In the genomic region with DNA sequence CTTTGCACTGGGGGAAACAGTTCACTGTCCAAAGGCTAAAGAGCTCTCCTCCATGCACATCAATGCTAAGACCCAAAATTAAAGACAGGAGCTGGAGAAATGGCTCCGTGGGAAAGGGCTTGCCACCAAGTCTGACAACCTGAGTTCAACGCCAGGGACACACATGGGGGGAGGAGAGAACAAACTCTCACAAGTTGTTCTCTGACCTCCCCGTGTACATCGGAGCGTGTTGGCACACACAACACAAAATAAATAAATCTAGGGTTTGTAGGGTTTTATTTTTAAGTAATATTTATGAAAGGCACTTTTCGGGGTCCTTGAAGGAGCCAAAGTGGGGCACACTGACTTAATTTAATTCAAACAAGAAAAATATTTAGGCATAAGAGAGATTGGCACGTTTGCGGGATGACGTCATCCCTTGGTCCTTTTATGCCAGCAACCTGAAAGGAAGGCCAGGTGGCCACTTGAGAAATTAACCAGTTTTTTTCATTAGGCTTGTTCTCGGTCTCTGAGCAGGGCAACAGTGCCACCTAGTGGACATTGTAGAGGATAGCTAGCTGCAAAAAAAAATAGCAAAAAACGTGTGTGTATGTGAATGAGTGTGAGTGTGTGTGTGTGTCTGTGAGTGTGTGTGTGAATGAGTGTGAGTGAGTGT, we compare ENCODE assay signal across 9 mouse cellular contexts. TPM values are rescaled to one million over a fixed set of nuclear protein-coding genes. Genes with fewer than 3 reads are reported as not detected.
A peak's percentile ranks its signal among the peaks of the same experiment; 100 is the strongest.
DNase-seq lines count a peak whose midpoint lies in the region; ATAC-seq and TF ChIP-seq lines count a peak whose summit lies in the region.
"Had no signal": no experiment of that assay in that cellular context is flagged by ENCODE, and none has a peak within 500 bp of the region (broad histone marks: within the 10 kb centered on the region; RNA-seq: fewer than 3 reads in every experiment).

No protein-coding gene starts in this region.

- TF ChIP-seq CTCF in hindbrain, postnatal 0 days (IDR thresholded peaks at IDR 0.05; ENCODE audit: low read depth): peak; percentile 96
- TF ChIP-seq CTCF in lung, postnatal 0 days (IDR thresholded peaks at IDR 0.05): peak; percentile 91

- no peak for TF ChIP-seq EP300 in lung, postnatal 0 days (IDR thresholded peaks at IDR 0.05)

- H3K9me3 ChIP-seq in embryonic facial prominence, embryonic 10.5 days: no peaks in the 10 kb centered on the region
- no peaks in the 10 kb centered on the region for H3K9me3 ChIP-seq in hindbrain, postnatal 0 days (ENCODE audit: low read length)
- no peaks in the 10 kb centered on the region for H3K9me3 ChIP-seq in lung, postnatal 0 days (ENCODE audit: low read length)
- H3K9me3 ChIP-seq: limb, embryonic 15.5 days had no signal

- no peak overlapping the region for H3K4me2 ChIP-seq in hindbrain, postnatal 0 days (ENCODE audit: low read depth, low read length)
- no peak overlapping the region for H3K4me2 ChIP-seq in lung, postnatal 0 days (replicated peaks; ENCODE audit: low read depth, low read length)
- H3K4me2 ChIP-seq: limb, embryonic 15.5 days had no signal

- H3K4me1 ChIP-seq in embryonic facial prominence, embryonic 10.5 days: peaks cover 8% of the 10 kb centered on the region
- no peaks in the 10 kb centered on the region for H3K4me1 ChIP-seq in hindbrain, postnatal 0 days (ENCODE audit: insufficient read depth, low read length)
- no peaks in the 10 kb centered on the region for H3K4me1 ChIP-seq in lung, postnatal 0 days (ENCODE audit: insufficient read depth, low read depth, low read length)
- H3K4me1 ChIP-seq: limb, embryonic 15.5 days had no signal

- no peak overlapping the region for H3K4me3 ChIP-seq in embryonic facial prominence, embryonic 10.5 days
- H3K4me3 ChIP-seq in hindbrain, postnatal 0 days (ENCODE audit: low read length): no peak overlapping the region
- H3K4me3 ChIP-seq in lung, postnatal 0 days (ENCODE audit: low read depth, low read length): no peak overlapping the region
- H3K4me3 ChIP-seq: limb, embryonic 15.5 days had no signal

- 41% methylated on average over 11 of the region's 11 CpGs for WGBS in embryonic facial prominence, embryonic 10.5 days
- 36% methylated on average over 11 of the region's 11 CpGs for WGBS in hindbrain, postnatal 0 days
- WGBS in lung, postnatal 0 days: 13% methylated on average over 11 of the region's 11 CpGs

- peak; percentile 59; the same call in 1 of the 2 replicates for ATAC-seq in hindbrain, postnatal 0 days
- ATAC-seq in lung, postnatal 0 days: peak; percentile 49

- H3K27me3 ChIP-seq in embryonic facial prominence, embryonic 10.5 days (replicated peaks; ENCODE audit: low read depth, poor library complexity, severe bottlenecking): no peaks in the 10 kb centered on the region
- no peaks in the 10 kb centered on the region for H3K27me3 ChIP-seq in hindbrain, postnatal 0 days (ENCODE audit: insufficient read depth, low read length)
- H3K27me3 ChIP-seq in lung, postnatal 0 days (replicated peaks; ENCODE audit: insufficient read depth, low read length): no peaks in the 10 kb centered on the region
- no peaks in the 10 kb centered on the region for H3K27me3 ChIP-seq in splenic B cell, adult 2 months (ENCODE audit: control insufficient read depth, insufficient read depth, low read length, poor library complexity, severe bottlenecking)
- H3K27me3 ChIP-seq: limb, embryonic 15.5 days had no signal

- DNase-seq in heart, adult 11 months: peak; percentile 80
- no peak for DNase-seq in heart, adult 9 months (ENCODE audit: low spot score in 2 of 2)
- peak; percentile 85 for DNase-seq in 3T3-L1 (ENCODE audit: low read depth, low spot score)
- peak; percentile 44 for DNase-seq in adrenal gland, postnatal 25 days
- peak; percentile 74 for DNase-seq in embryonic facial prominence, embryonic 10.5 days (ENCODE audit: low spot score)
- peak; percentile 94 for DNase-seq in hindbrain, postnatal 0 days (ENCODE audit: low spot score)
- DNase-seq in lung, postnatal 0 days (ENCODE audit: low spot score): peak; percentile 86
- DNase-seq in splenic B cell, adult 2 months (ENCODE audit: low read depth, low spot score): peak; percentile 60

- H3K27ac ChIP-seq in embryonic facial prominence, embryonic 10.5 days (replicated peaks): no peak overlapping the region
- no peak overlapping the region for H3K27ac ChIP-seq in hindbrain, postnatal 0 days
- no peak overlapping the region for H3K27ac ChIP-seq in lung, postnatal 0 days (ENCODE audit: low read length)
- H3K27ac ChIP-seq: limb, embryonic 15.5 days had no signal

- no peaks in the 10 kb centered on the region for H3K36me3 ChIP-seq in embryonic facial prominence, embryonic 10.5 days (replicated peaks)
- no peaks in the 10 kb centered on the region for H3K36me3 ChIP-seq in hindbrain, postnatal 0 days (ENCODE audit: insufficient read depth, low read length)
- no peaks in the 10 kb centered on the region for H3K36me3 ChIP-seq in lung, postnatal 0 days (ENCODE audit: insufficient read depth, low read length)
- no peaks in the 10 kb centered on the region for H3K36me3 ChIP-seq in splenic B cell, adult 2 months (ENCODE audit: control insufficient read depth, insufficient read depth, low read length, poor library complexity, severe bottlenecking)
- H3K36me3 ChIP-seq: limb, embryonic 15.5 days had no signal

- no peak overlapping the region for H3K9ac ChIP-seq in hindbrain, postnatal 0 days (replicated peaks; ENCODE audit: low read length)
- no peak overlapping the region for H3K9ac ChIP-seq in lung, postnatal 0 days (replicated peaks; ENCODE audit: low read depth)
- H3K9ac ChIP-seq: limb, embryonic 15.5 days had no signal

RNA-seq across cellular contexts. Expression of a gene that starts 32.7 kb away (rescaled TPM):
- not detected in 2 replicates for total RNA-seq in adrenal gland, postnatal 25 days (2021)
- not detected in 2 replicates for polyA plus RNA-seq in embryonic facial prominence, embryonic 10.5 days (2016; fragmentation: Nextera tagmentation; extraction: Ambion mirVana)
- total RNA-seq in hindbrain, postnatal 0 days (2014; rRNA removed): 0.31 TPM in 1 of 2 replicates, not detected in the other
- 0.30 and 0.38 TPM in 2 replicates for polyA plus RNA-seq in hindbrain, postnatal 0 days (2015; fragmentation: Nextera tagmentation; extraction: Ambion mirVana)
- not detected in 2 replicates for polyA plus RNA-seq in lung, postnatal 0 days (2015; fragmentation: Nextera tagmentation; extraction: Ambion mirVana)
- polyA plus RNA-seq: limb, embryonic 15.5 days had no signal

Comparison
In these comparisons a context has a peak if more than half of its experiments do, and no peak if none do; other contexts are left out.
1. DNase-seq: peak in heart, adult 11 months (single experiment), 3T3-L1 (single experiment), adrenal gland, postnatal 25 days (single experiment), embryonic facial prominence, embryonic 10.5 days (single experiment), hindbrain, postnatal 0 days (single experiment), lung, postnatal 0 days (single experiment) and splenic B cell, adult 2 months (single experiment); none in heart, adult 9 months (0 of 2).